Mouse (Mus musculus) heart, postnatal 25 days (tissue): ENCODE data around the gene Gm20388. TPM values are rescaled to one million over a fixed set of nuclear protein-coding genes. Genes with fewer than 3 reads are reported as not detected.
"Not testable (repeated sequence)": the region's sequence is repeated elsewhere in the genome, so short reads cannot be mapped to it uniquely, and the experiment has no call there.

Experiments
- DNase-seq: peaks from one replicate; pipeline ENCODE4 v3.0.0; 2022; ENCODE audit warnings: low spot score
- intact Hi-C: fragments of 180-260 bp; cut with DNase I; formaldehyde crosslinking; loops from one replicate; pipeline ENCODE4 v1.15.1; 2025
- total RNA-seq, 2 experiments: library from RNA; stranded (reverse); gene quantifications; 2 replicates each; pipeline ENCODE4 v1.2.3; 2021

Gene Gm20388
- total RNA-seq, 2 experiments from 2014 or later: 2.7 TPM; not detected in 1

GRCm38 (mm10) chr8:121650389-121651307 is 1740.0 kb downstream of the Gm20388 start:
- no peak for DNase-seq
- intact Hi-C loops: loop anchor here (2.0 kb wide), 1 partner anchor 46 kb away; no protein-coding TSS in a partner anchor

- intact Hi-C loops: loop anchor here (2.0 kb wide), 1 partner anchor 47 kb away; no protein-coding TSS in a partner anchor
These were observed 1740.8 kb downstream of the Gm20388 start for GRCm38 (mm10) chr8:121651308-121651873.

GRCm38 (mm10) chr8:121651874-121652361 is 1741.3 kb downstream of the Gm20388 start:
- intact Hi-C loops: loop anchor here (2.0 kb wide), 1 partner anchor 47 kb away; no protein-coding TSS in a partner anchor
- no peak for DNase-seq

More at GRCm38 (mm10) chr8:121651308-121651873, 1740.8 kb downstream of the Gm20388 start:
- DNase-seq: no peak

- intact Hi-C loops: no loop called here
These were observed 1742.2 kb downstream of the Gm20388 start, which contains the start of gene Zcchc14 for GRCm38 (mm10) chr8:121652774-121653323. TSS of gene Zcchc14 (minus strand) at chr8:121652901.

GRCm38 (mm10) chr8:121653340-121654019 is 1742.8 kb downstream of the Gm20388 start:
- intact Hi-C loops: no loop called here
- DNase-seq: no peak

More at GRCm38 (mm10) chr8:121652774-121653323, 1742.2 kb downstream of the Gm20388 start, which contains the start of gene Zcchc14:
- peak; percentile 97 for DNase-seq

- intact Hi-C loops: no loop called here
These were observed 1743.5 kb downstream of the Gm20388 start for GRCm38 (mm10) chr8:121654131-121654530.

GRCm38 (mm10) chr8:121654966-121655494 is 1744.4 kb downstream of the Gm20388 start:
- DNase-seq: no peak
- intact Hi-C loops: no loop called here

More at GRCm38 (mm10) chr8:121654131-121654530, 1743.5 kb downstream of the Gm20388 start:
- no peak for DNase-seq

GRCm38 (mm10) chr8:121660602-121661001 is 1750.0 kb downstream of the Gm20388 start:
- no peak for DNase-seq
- intact Hi-C loops: no loop called here

- DNase-seq: no peak
- intact Hi-C loops: no loop called here
These were observed 1751.2 kb downstream of the Gm20388 start for GRCm38 (mm10) chr8:121661631-121662357.

- intact Hi-C loops: no loop called here
- no peak for DNase-seq
These were observed 1752.5 kb downstream of the Gm20388 start for GRCm38 (mm10) chr8:121663101-121663500.

- peak; percentile 82 for DNase-seq
- intact Hi-C loops: no loop called here
These were observed 1754.7 kb downstream of the Gm20388 start for GRCm38 (mm10) chr8:121665329-121665728.

GRCm38 (mm10) chr8:121667936-121668500 is 1757.4 kb downstream of the Gm20388 start:
- DNase-seq, intact Hi-C loops: not testable (repeated sequence)

- DNase-seq: peak; percentile 39
- intact Hi-C loops: no loop called here
These were observed 1757.9 kb downstream of the Gm20388 start for GRCm38 (mm10) chr8:121668553-121668952.

GRCm38 (mm10) chr8:121669208-121669607 is 1758.6 kb downstream of the Gm20388 start:
- intact Hi-C loops: no loop called here
- peak; percentile 40 for DNase-seq

GRCm38 (mm10) chr8:121673153-121673552 is 1762.5 kb downstream of the Gm20388 start:
- intact Hi-C loops: no loop called here
- no peak for DNase-seq

- DNase-seq: no peak
- intact Hi-C loops: no loop called here
These were observed 1763.3 kb downstream of the Gm20388 start for GRCm38 (mm10) chr8:121673917-121674316.

GRCm38 (mm10) chr8:121674524-121674923 is 1763.9 kb downstream of the Gm20388 start:
- no peak for DNase-seq
- intact Hi-C loops: no loop called here

GRCm38 (mm10) chr8:121675161-121675560 is 1764.5 kb downstream of the Gm20388 start:
- no peak for DNase-seq
- intact Hi-C loops: no loop called here
